Mouse (Mus musculus) mouse trophoblast stem cell (cell line): ENCODE measurements around the gene Hmga2.
"Not testable (repeated sequence)": the region's sequence is repeated elsewhere in the genome, so short reads cannot be mapped to it uniquely, and the experiment has no call there.

ENCODE experiments used
- in situ Hi-C, 2 experiments: fragments of 300-500 bp; cut with MseI, MboI; formaldehyde crosslinking; loops; 2 replicates in 1 of 2; 3 replicates in 1 of 2; pipeline ENCODE4 v1.15.1; 2025

Gene Hmga2

DNA sequence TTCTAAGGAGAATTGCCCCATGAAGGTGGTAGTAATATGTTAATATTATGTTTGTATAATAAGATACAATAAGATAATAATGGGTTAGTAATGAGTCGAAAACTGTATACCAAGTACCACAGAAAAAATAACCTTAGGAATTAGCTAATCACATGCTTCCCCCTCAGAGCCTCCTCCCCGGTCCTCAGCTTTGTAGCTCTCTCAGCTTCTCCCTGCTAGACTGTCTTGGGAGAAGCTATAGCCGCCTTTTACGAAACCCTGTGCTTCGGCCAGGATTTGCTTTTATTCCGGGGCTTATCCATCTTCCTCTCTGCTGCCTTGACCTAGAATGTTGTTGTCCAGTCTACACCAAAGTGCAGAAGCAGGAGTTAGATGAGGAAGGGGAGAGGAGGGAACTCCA lies 130.9 kb downstream of the Hmga2 start:
- in situ Hi-C loops = no loop called here

DNA sequence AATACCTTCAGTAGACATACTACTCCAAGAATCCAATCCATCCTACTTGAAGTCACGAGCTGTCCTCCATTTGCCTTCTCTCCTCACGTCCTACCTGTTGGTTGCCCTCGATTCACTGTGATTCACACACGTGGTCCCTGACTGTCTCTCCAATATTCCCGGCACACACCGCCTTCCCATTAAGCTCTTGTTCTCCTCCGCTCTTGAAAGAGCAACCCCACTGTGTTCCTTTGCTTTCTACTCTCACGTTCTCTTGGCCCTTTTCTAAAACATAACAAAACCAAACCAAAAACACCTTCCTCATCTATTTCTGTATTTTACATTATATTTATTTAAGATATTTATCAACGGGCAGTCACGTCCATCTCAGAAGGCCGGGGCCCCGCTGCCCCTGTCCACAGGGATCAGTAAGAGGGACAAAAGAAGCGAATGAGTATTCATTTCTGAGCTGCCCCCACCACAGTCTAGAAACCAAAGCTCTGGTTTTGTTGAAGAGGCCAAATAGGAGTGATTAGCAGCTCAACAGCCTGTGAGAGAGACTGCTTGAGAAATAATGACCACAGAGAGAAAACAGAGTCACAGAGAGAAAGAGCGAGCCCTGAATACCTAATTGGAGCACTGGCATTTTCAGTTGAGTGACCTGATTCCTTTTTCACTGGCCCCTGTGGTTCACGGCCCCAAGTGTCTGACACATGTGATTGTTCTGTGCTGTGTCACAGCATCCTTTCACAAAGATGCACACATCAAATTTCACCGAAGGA lies 131.5 kb downstream of the Hmga2 start:
- in situ Hi-C loops = no loop called here

GRCm38 (mm10) chr10:120339906-120340305 lies 136.4 kb downstream of the Hmga2 start:
- in situ Hi-C loops = not testable (repeated sequence)

DNA sequence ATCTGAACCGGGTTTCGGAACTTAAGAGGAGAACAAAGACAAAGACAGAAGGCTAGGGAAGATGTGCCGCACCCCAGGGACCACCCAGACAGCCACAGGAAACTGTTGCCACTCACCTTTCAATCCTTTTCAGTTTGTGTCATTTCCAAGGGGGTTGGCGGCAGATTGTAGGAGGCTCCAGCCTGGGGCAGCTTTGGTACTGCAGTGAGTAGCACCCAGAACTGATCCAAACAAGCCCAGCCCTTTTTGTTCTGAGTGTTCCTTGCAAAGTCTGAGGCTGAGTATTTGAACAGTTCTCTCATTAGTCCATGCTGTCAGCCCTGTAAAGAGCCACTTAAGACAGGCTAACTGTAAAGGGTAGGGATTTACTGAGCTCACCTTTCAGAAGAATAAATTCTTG lies 136.9 kb downstream of the Hmga2 start:
- in situ Hi-C loops = no loop called here

- in situ Hi-C loops = no loop called here
Observed at GRCm38 (mm10) chr10:120338841-120339240, 137.4 kb downstream of the Hmga2 start.

DNA sequence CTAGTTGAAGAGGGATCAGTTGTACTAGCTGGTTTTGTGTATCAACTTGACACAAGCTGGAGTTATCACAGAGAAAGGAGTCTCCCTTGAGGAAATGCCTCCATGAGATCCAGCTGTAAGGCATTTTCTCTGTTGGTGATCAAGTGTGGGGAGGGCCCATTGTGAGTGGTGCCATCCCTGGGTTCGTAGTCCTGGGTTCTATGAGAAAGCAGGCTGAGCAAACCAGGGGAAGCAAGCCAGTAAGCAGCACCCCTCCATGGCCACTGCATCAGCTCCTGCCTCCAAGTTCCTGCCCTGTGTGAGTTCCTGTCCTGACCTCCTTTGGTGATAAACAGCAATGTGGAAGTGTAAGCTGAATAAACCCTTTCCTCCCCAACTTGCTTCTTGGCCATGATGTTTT lies 137.8 kb downstream of the Hmga2 start:
- in situ Hi-C loops = not testable (repeated sequence)

DNA sequence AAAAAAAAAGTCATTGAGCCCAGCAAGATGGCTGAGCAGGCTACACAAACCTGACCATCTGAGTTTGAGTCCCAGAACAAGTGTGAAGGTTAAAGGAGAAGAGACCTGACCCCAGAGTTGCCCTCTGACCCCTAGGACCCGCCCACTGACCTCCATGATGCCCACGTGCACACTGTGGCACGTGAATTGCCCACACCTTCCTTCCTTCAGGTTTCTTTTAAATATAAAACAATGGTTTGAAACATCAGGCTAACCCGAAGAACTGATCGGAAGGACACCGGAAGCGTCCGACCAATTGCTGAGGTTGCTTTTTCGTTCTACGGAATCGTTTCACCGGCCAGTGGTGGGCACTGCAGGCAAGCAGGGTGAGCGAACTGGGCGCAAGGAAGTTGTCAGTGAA lies 148.3 kb downstream of the Hmga2 start:
- in situ Hi-C loops = no loop called here

DNA sequence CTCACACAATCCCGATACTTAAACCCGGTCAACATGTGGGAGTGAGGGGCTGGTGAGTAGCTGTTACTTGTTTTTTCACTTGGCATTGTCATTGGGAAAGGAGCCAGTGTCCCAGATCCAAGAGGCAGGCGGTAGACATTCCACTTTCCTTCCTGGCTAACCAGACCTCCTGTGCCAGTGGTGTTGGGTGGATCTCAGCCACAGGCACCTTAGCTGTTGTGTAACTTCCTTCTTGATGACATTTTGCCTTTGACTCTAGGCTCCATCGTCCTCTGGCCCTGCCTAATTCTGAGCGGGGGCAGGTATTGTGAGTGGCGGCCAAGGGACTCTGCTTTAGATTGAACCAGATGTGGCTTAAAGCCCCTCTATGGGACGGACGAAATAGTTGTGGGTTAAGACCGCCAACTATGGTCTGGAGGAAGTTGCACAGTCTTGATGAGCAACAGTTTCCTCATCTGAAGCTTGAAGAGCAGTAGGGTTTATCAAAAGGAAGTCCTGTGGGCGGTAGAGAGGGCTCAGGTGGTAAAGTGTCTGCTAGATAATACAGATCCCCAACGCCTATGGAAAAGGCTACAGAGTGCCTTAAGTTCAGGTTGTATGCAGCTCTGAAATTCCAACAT lies 152.6 kb downstream of the Hmga2 start:
- in situ Hi-C loops = loop anchor here (25.0 kb wide), 2 partner anchors 364 to 539 kb away; no protein-coding TSS in a partner anchor

GRCm38 (mm10) chr10:120322815-120323214 lies 153.5 kb downstream of the Hmga2 start:
- in situ Hi-C loops = loop anchor here (25.0 kb wide), 2 partner anchors 364 to 539 kb away; no protein-coding TSS in a partner anchor

DNA sequence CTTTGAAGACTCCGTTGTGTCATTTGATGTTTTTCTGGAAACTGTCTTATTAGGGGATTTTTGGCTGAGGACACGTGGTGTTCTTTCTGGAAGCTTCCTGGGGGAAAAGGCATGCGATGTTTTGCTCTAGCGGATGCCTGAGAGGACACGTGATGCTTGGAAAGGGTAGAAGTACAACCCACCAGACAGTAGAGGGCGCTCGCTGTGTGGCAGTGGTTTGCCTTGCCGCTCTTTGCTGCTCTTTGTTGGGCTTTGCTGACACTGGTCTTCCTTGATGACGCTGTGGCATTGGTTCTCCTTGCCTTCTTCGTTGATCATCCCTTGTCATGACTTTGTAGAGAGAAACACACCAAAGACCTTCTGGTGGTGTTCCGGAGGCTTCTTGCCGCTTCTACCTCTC lies 156.7 kb downstream of the Hmga2 start:
- in situ Hi-C loops = loop anchor here (25.0 kb wide), 2 partner anchors 368 to 543 kb away; no protein-coding TSS in a partner anchor
